ENCODE assay signal across 1 mouse cellular context in genomic region chr1:135729367-135729713, GRCm38 (mm10).
TF ChIP-seq lines count a peak whose summit lies in the region.

No protein-coding gene starts in this region.

TF ChIP-seq in MEL, 35 proteins besides CTCF, POLR2A, EP300 and RAD21 (continued from another document):
- TF ChIP-seq MEF2A (IDR thresholded peaks at IDR 0.05; ENCODE audit: extremely low read depth, insufficient replicate concordance, low read depth, low read length, poor library complexity, severe bottlenecking), result no peak
- no peak for TF ChIP-seq MXI1 (IDR thresholded peaks at IDR 0.05; ENCODE audit: low read depth, low read length)
- no peak for TF ChIP-seq JUND (IDR thresholded peaks at IDR 0.05; ENCODE audit: low read depth, low read length)
- TF ChIP-seq POLR2AphosphoS2 (IDR thresholded peaks at IDR 0.05; ENCODE audit: low read length), result no peak
- no peak for TF ChIP-seq SMC3 (IDR thresholded peaks at IDR 0.05; ENCODE audit: low read depth, low read length)
